Mouse (Mus musculus): Measurements from ENCODE around the gene Ttc7b. TPM values are rescaled to one million over a fixed set of nuclear protein-coding genes. Genes with fewer than 3 reads are reported as not detected.

The Ttc7b gene
- total and polyA plus RNA-seq, 3 experiments = 11.7 to 23.7 TPM; not detected in 1

- DNase-seq (ENCODE audit: low read depth, low spot score) = no peak
- H3K79me2 ChIP-seq (ENCODE audit: control insufficient read depth, insufficient read depth, low read length, poor library complexity) = no peaks in the 10 kb centered on the region
- no peak overlapping the region for H3K9ac ChIP-seq (ENCODE audit: control insufficient read depth, low read depth, low read length, poor library complexity, severe bottlenecking)
- no peaks in the 10 kb centered on the region for H3K4me1 ChIP-seq (ENCODE audit: control insufficient read depth in 1 of 2, insufficient read depth in 2 of 2, low read length in 2 of 2)
- H3K27ac ChIP-seq (ENCODE audit: control insufficient read depth, low read depth, low read length) = no peak overlapping the region
- H3K27me3 ChIP-seq (ENCODE audit: control insufficient read depth in 1 of 2, insufficient read depth in 2 of 2, low read length in 2 of 2) = no peaks in the 10 kb centered on the region
- H3K9me3 ChIP-seq (replicated peaks; ENCODE audit: insufficient read depth, low read length) = no peaks in the 10 kb centered on the region
- TF ChIP-seq MAFK (IDR thresholded peaks at IDR 0.05; ENCODE audit: borderline replicate concordance, low read depth, low read length) = no peak
- no peak for TF ChIP-seq POLR2AphosphoS5 (IDR thresholded peaks at IDR 0.05; ENCODE audit: borderline replicate concordance, low read depth, low read length)
- TF ChIP-seq USF2 (IDR thresholded peaks at IDR 0.05; ENCODE audit: borderline replicate concordance in 1 of 2, insufficient read depth in 1 of 2, low read depth in 1 of 2, low read length in 2 of 2) = no peak
- no peak for TF ChIP-seq GATA1 (IDR thresholded peaks at IDR 0.05; ENCODE audit: low read depth, low read length)
- no peak for TF ChIP-seq POLR2AphosphoS2 (IDR thresholded peaks at IDR 0.05; ENCODE audit: low read length)
- no peak for TF ChIP-seq EP300 (IDR thresholded peaks at IDR 0.05; ENCODE audit: low read depth in 1 of 2, low read length in 2 of 2)
- TF ChIP-seq ETS1 (IDR thresholded peaks at IDR 0.05; ENCODE audit: low read depth, low read length) = no peak
- no peak for TF ChIP-seq RAD21 (IDR thresholded peaks at IDR 0.05; ENCODE audit: low read depth, low read length)
- TF ChIP-seq HCFC1 (IDR thresholded peaks at IDR 0.05; ENCODE audit: low read depth, low read length) = no peak
- no peak overlapping the region for H3K4me3 ChIP-seq (ENCODE audit: control insufficient read depth in 1 of 2, insufficient read depth in 1 of 2, low read depth in 2 of 2, low read length in 2 of 2)
- no peaks in the 10 kb centered on the region for H3K36me3 ChIP-seq (ENCODE audit: control insufficient read depth in 1 of 2, insufficient read depth in 2 of 2, low read length in 2 of 2)
Measured at GRCm38 (mm10) chr12:100435763-100436162, 84.9 kb downstream of the Ttc7b start.

GRCm38 (mm10) chr12:100431830-100432229 is 88.8 kb downstream of the Ttc7b start:
- Histone ChIP-seq H3K4me3 (ENCODE audit: control insufficient read depth in 1 of 2, insufficient read depth in 1 of 2, low read depth in 2 of 2, low read length in 2 of 2) (no peak overlapping the region), H3K27me3 (ENCODE audit: control insufficient read depth in 1 of 2, insufficient read depth in 2 of 2, low read length in 2 of 2) (no peaks in the 10 kb centered on the region), H3K9ac (ENCODE audit: control insufficient read depth, low read depth, low read length, poor library complexity, severe bottlenecking) (no peak overlapping the region), H3K36me3 (ENCODE audit: control insufficient read depth in 1 of 2, insufficient read depth in 2 of 2, low read length in 2 of 2) (no peaks in the 10 kb centered on the region), H3K4me1 (ENCODE audit: control insufficient read depth in 1 of 2, insufficient read depth in 2 of 2, low read length in 2 of 2) (no peaks in the 10 kb centered on the region), H3K79me2 (ENCODE audit: control insufficient read depth, insufficient read depth, low read length, poor library complexity) (no peaks in the 10 kb centered on the region), H3K27ac (ENCODE audit: control insufficient read depth, low read depth, low read length) (no peak overlapping the region), H3K9me3 (replicated peaks; ENCODE audit: insufficient read depth, low read length) (no peaks in the 10 kb centered on the region)
- no peak for DNase-seq (ENCODE audit: low read depth, low spot score)
- TF ChIP-seq HCFC1 (IDR thresholded peaks at IDR 0.05; ENCODE audit: low read depth, low read length) (no peak), ETS1 (IDR thresholded peaks at IDR 0.05; ENCODE audit: low read depth, low read length) (no peak), EP300 (IDR thresholded peaks at IDR 0.05; ENCODE audit: low read depth in 1 of 2, low read length in 2 of 2) (no peak), E2F4 (IDR thresholded peaks at IDR 0.05; ENCODE audit: borderline replicate concordance, low read depth, low read length) (no peak), ZKSCAN1 (IDR thresholded peaks at IDR 0.05; ENCODE audit: low read depth, low read length) (no peak), MYC (IDR thresholded peaks at IDR 0.05; ENCODE audit: low read depth, low read length) (no peak), MAZ (IDR thresholded peaks at IDR 0.05; ENCODE audit: low read depth, low read length) (no peak), CHD1 (IDR thresholded peaks at IDR 0.05; ENCODE audit: low read depth, low read length) (no peak), JUND (IDR thresholded peaks at IDR 0.05; ENCODE audit: low read depth, low read length) (no peak), POLR2A (IDR thresholded peaks at IDR 0.05; ENCODE audit: control insufficient read depth in 1 of 2, insufficient read depth in 1 of 2, low read depth in 1 of 2, low read length in 2 of 2, poor library complexity in 1 of 2) (no peak), MAX (IDR thresholded peaks at IDR 0.05; ENCODE audit: low read length) (no peak)
